Mouse (Mus musculus) mesoderm, embryonic 11.5 days (tissue): ENCODE results near the gene Gm11757.
"Not testable (repeated sequence)": the region's sequence is repeated elsewhere in the genome, so short reads cannot be mapped to it uniquely, and the experiment has no call there.

Experiments
- DNase-seq: peaks from one replicate; pipeline ENCODE4 v3.0.0-alpha.2; 2012; ENCODE audit warnings: low read depth, low spot score

The Gm11757 gene

GRCm38 (mm10) chr4:73891012-73891411 is at the start of gene Gm11757:
Gm11757 (minus strand) TSS chr4:73891112.
- DNase-seq = not testable (repeated sequence)

- not testable (repeated sequence) for DNase-seq
Observed at GRCm38 (mm10) chr4:73920660-73921059, 29.7 kb upstream of the Gm11757 start, which contains the start of gene Gm11756. Gm11756 (minus strand) TSS chr4:73920760.

- DNase-seq = not testable (repeated sequence)
Observed at GRCm38 (mm10) chr4:73905853-73906252, 14.9 kb upstream of the Gm11757 start, which contains the start of gene Gm13871. Gm13871 (minus strand) TSS chr4:73905953.

DNA sequence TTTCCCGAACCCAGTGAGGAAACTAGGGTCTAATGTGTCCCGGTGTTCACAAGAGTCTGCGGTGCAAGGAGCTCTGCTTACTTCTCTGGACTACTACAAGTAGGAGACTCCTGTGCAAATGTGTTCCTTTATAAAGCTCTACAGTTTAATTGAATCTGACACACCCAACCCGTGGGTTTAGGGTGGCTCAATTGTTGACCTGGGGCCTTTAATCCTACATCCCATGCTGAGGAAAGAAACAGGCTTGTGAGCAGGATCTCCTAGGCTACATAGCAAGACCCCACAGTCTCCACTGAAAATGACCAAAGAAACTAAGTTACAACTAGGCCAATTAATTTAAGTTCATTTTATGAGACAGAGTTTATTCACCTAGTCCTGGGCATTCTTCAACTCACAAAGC is 14.7 kb downstream of the Gm11757 start, which contains the start of gene Gm11758:
Gene Gm11758, minus strand, starts transcription at position 101 of the 400 bp plus-strand sequence.
- not testable (repeated sequence) for DNase-seq
